Mouse (Mus musculus) testis, postnatal 14 days (tissue): ENCODE data around the gene Hephl1.

ENCODE experiments used
- DNase-seq: peaks from one replicate; pipeline ENCODE4 v3.0.0; 2021; ENCODE audit warnings: low spot score

Gene Hephl1

DNA sequence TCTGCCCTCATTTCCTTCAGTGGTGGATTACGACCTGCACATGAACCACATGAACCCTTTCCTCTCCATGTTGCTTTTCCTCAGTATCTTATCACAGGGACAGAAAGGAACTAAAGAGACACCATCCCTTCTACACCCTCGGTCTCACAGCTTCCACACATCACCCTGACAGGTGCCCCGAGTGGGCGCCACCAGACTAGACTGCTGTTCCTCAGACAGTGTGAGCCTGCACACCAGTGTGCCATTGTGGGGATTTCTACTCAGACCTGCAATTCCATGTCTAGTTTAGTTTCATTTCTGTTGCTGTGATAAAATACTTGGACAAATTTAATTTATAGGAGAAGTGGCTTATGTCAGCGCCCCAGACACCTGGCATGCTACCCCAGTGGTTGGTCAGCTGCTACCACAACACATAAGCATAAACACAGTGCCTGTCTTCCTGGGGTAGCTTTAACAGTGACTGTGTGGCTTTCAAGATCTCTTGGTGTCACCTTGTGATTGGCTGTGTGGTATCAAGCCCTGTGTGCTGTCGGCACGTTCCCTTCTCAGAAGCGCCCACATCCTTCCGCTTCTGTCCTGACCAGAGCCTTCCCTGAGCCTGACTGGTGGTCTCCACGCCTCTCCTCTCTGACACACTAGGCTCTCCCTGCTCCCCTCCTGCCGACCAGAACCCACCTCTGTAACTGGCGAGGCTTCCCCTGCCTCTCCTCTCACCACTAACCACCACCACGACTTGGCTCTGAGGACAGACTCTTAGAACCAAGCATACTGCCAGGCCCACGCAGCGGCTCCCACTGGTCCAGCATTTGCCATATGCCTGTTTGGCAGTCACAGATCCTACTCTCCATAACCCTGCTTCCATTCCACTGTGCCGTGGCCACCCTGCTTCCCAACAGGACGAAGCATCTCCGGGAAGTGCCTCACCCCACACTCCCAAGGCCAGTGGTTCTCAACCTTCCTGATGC lies 93.8 kb downstream of the Hephl1 start:
- no peak for DNase-seq

DNA sequence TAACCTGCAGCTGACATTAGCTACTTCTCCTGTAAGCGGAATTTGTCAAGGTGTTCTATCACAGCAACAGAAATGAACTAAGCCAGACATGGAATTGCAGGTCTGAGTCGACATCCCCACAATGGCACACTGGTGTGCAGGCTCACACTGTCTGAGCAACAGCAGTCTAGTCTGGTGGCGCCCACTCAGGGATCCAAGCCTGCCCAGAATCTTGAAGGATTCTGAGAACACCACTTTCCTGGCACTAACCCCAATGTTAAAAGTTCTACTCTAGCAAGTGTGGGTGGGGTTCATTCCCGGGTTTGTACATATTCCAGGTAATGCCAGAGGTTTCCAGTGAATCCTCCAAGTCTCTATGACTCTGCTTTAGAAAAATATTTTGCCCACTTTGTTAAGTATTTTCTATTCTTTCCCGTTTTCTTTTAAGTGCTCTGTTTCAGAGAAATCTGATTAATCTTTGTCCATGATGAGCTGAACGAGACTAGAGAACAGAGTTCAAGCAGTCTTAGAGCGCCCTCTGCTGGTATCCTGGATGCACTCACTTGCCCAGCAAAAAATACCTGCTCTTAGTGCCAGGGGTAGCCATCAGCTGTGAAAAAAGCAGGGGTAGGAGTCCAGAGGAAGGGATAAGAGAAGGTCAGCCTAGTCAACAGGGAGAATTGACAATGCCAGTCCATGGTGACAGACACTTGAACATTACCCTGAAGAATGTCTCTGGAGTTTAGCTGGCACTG lies 96.5 kb downstream of the Hephl1 start:
- peak; percentile 19 for DNase-seq

DNA sequence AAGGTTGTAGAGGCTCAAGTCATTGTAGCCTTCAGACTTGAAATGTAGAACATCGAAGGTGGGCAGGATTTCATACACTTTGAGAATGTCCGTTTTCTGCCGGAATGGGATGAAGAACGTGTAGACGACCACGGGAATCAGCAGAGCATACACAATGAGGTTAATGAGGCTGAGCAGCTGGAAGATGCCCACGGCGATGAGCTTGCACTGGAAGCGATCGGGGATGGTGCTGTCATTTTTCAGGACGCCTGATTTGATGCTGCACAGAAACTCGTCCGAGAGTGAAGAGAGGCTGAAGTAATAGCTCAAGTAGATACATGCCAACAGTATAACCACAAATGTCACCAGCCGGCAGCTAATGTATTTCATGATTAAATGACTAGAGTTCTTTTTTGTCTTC lies 104.3 kb downstream of the Hephl1 start:
- no peak for DNase-seq

DNA sequence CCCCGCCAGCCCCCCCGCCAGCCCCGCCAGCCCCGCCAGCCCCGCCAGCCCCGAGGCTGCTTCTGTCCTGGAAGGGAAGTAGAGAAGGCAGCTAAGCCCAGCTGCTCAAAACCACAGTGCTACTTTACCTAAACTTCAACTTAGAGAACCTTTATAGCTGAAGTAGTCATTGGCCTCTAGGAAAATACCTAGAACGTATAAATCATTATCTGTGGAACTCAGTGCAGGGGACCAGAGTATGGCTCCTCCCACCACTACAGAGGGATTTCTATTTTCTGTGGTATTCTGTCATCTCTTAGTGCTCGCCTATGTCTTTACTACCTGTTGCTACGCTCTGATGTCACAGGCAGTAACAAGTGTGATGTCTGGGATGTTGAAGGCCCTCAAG lies 107.6 kb downstream of the Hephl1 start:
- no peak for DNase-seq

DNA sequence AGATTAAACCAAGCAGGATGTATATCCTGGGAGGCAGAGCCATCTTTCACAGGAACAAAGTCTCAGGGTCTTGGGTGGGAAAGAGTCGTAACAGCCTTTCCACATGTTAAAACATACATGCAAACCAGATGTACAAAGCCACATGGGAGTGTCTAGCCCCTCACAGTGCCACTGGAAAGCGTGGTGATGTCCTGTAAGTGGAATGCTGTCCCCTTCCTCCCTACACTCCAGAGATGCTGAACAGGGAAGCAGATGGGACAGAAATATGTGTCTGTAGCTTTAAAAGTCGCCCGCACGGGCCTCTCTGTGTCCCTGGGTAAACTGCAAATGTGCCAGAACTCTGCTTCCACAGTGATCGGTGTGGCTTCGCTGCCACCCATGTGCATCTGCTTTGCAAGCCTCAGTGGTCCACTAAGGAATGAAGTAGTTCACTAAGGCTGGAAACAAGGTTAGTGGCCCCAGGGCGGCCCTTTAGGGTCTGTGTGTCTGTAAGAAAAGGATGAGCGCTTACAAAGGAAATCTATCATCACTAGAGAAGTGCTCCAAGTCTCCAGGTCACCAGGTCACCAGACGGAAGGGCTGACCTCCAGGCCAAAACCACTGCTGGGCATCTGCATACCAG lies 108.1 kb downstream of the Hephl1 start:
- no peak for DNase-seq

DNA sequence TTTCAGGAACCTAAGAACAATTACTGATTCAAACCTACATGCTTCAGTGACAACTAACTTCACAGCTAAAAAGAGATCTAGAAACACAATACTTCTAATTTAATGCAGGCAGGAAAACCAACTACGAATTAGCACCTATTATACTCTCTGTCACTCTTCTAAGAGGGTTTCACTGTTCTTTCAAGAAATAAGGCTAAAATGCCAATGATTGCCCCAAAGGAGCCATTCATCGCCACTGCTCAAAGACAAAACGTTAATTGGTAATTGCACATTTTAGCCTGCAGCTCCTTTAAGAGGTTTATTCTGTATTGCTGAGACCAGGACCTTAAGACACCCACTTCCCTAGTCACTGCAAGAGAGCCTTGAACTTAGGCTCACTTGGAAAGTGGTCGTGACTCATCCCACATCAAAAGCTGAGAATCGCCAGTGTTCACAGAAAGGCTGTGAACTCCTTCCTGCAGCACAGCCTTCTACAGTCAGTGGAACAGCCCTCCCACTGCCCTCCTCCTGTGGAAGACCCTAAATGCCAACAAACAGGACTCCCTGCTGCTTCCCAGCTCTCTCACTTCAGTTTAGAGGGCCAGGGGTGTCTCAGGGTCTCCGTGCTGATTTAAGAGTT lies 108.8 kb downstream of the Hephl1 start:
- no peak for DNase-seq
